Mouse (Mus musculus) embryonic fibroblast, embryonic 13.5 days (primary cell): ENCODE measurements around the gene Kirrel3.

ENCODE experiments used
- CTCF ChIP-seq: IDR thresholded peaks from 2 replicates; pipeline ENCODE4 v1.5.1; 2011; ENCODE audit warnings: mild to moderate bottlenecking, control low read depth, low read length, moderate library complexity, borderline replicate concordance; ENCODE audit not compliant: insufficient read depth
- POLR2A ChIP-seq: IDR thresholded peaks from 2 replicates; pipeline ENCODE4 v1.6.1; 2011; ENCODE audit warnings: low read depth, mild to moderate bottlenecking, control low read depth, low read length, moderate library complexity

- TF ChIP-seq CTCF (peak; percentile 73), POLR2A (no peak)
Observed at GRCm38 (mm10) chr9:34861775-34862174, 376.1 kb downstream of the Kirrel3 start.
